Mouse (Mus musculus): ENCODE data around the gene Olfr152. TPM values are rescaled to one million over a fixed set of nuclear protein-coding genes. Genes with fewer than 3 reads are reported as not detected.

Olfr152 gene
- polyA plus RNA-seq (2012; fragmentation: generic; extraction: Trizol): not detected

GRCm38 (mm10) chr2:87779183-87779582 lies at the start of gene Olfr152:
Olfr152 (plus strand) TSS chr2:87779483.

GRCm38 (mm10) chr2:87739878-87740277 lies 39.4 kb upstream of the Olfr152 start, which contains the start of gene Olfr1138:
Olfr1138 (minus strand) TSS chr2:87739978.

GRCm38 (mm10) chr2:87743452-87743851 lies 35.8 kb upstream of the Olfr152 start, which contains the start of gene Olfr1140:
Olfr1140 (plus strand) TSS chr2:87743752.

GRCm38 (mm10) chr2:87753891-87754290 lies 25.4 kb upstream of the Olfr152 start, which contains the start of gene Olfr1141:
Olfr1141 (minus strand) TSS chr2:87753991.

GRCm38 (mm10) chr2:87800292-87800691 lies 21.0 kb downstream of the Olfr152 start, which contains the start of gene Olfr1143:
Olfr1143 (plus strand) TSS chr2:87800592.

GRCm38 (mm10) chr2:87809522-87809921 lies 30.2 kb downstream of the Olfr152 start, which contains the start of gene Olfr1145:
Olfr1145 (plus strand) TSS chr2:87809822.

GRCm38 (mm10) chr2:87830233-87830632 lies 51.0 kb downstream of the Olfr152 start, which contains the start of gene Olfr1148:
Olfr1148 (plus strand) TSS chr2:87830533.

Other genes with a start within 250 kb of the Olfr152 start
- not detected for gene Olfr153, start 247.7 kb upstream of the Olfr152 start, polyA plus RNA-seq (2012; fragmentation: generic; extraction: Trizol)
- gene Olfr1128, start 233.9 kb upstream of the Olfr152 start, polyA plus RNA-seq (2012; fragmentation: generic; extraction: Trizol): not detected
- not detected for gene Olfr1129, start 205.6 kb upstream of the Olfr152 start, polyA plus RNA-seq (2012; fragmentation: generic; extraction: Trizol)
- not detected for gene Olfr1130, start 173.3 kb upstream of the Olfr152 start, polyA plus RNA-seq (2012; fragmentation: generic; extraction: Trizol)
- not detected for gene Olfr1131, start 152.4 kb upstream of the Olfr152 start, polyA plus RNA-seq (2012; fragmentation: generic; extraction: Trizol)
- gene Olfr1132, start 141.9 kb upstream of the Olfr152 start, polyA plus RNA-seq (2012; fragmentation: generic; extraction: Trizol): not detected
- gene Olfr1133, start 132.1 kb upstream of the Olfr152 start, polyA plus RNA-seq (2012; fragmentation: generic; extraction: Trizol): not detected
- gene Olfr1134, start 121.0 kb upstream of the Olfr152 start, polyA plus RNA-seq (2012; fragmentation: generic; extraction: Trizol): not detected
- gene Olfr1135, start 105.8 kb upstream of the Olfr152 start, polyA plus RNA-seq (2012; fragmentation: generic; extraction: Trizol): not detected
- gene Olfr1136, start 85.5 kb upstream of the Olfr152 start, polyA plus RNA-seq (2012; fragmentation: generic; extraction: Trizol): not detected
- not detected for gene Olfr1137, start 66.3 kb upstream of the Olfr152 start, polyA plus RNA-seq (2012; fragmentation: generic; extraction: Trizol)
- not detected for gene Olfr1138, start 39.5 kb upstream of the Olfr152 start, polyA plus RNA-seq (2012; fragmentation: generic; extraction: Trizol)
- not detected for gene Olfr1140, start 35.7 kb upstream of the Olfr152 start, polyA plus RNA-seq (2012; fragmentation: generic; extraction: Trizol)
- not detected for gene Olfr1141, start 25.5 kb upstream of the Olfr152 start, polyA plus RNA-seq (2012; fragmentation: generic; extraction: Trizol)
- gene Olfr1143, start 21.1 kb downstream of the Olfr152 start, polyA plus RNA-seq (2012; fragmentation: generic; extraction: Trizol): not detected
- gene Olfr1145, start 30.3 kb downstream of the Olfr152 start, polyA plus RNA-seq (2012; fragmentation: generic; extraction: Trizol): not detected
- not detected for gene Olfr1148, start 51.0 kb downstream of the Olfr152 start, polyA plus RNA-seq (2012; fragmentation: generic; extraction: Trizol)
- not detected for gene Olfr1150-ps1, start 64.5 kb downstream of the Olfr152 start, polyA plus RNA-seq (2012; fragmentation: generic; extraction: Trizol)
- gene Olfr1151, start 76.4 kb downstream of the Olfr152 start, polyA plus RNA-seq (2012; fragmentation: generic; extraction: Trizol): not detected
- gene Olfr1152, start 87.0 kb downstream of the Olfr152 start, polyA plus RNA-seq (2012; fragmentation: generic; extraction: Trizol): not detected
- gene Olfr1153, start 115.5 kb downstream of the Olfr152 start, polyA plus RNA-seq (2012; fragmentation: generic; extraction: Trizol): not detected
- not detected for gene Olfr1154, start 125.7 kb downstream of the Olfr152 start, polyA plus RNA-seq (2012; fragmentation: generic; extraction: Trizol)
- not detected for gene Olfr1155, start 165.7 kb downstream of the Olfr152 start, polyA plus RNA-seq (2012; fragmentation: generic; extraction: Trizol)
- not detected for gene Olfr1156, start 173.6 kb downstream of the Olfr152 start, polyA plus RNA-seq (2012; fragmentation: generic; extraction: Trizol)
- not detected for gene Olfr1157, start 188.8 kb downstream of the Olfr152 start, polyA plus RNA-seq (2012; fragmentation: generic; extraction: Trizol)
- gene Olfr74, start 195.2 kb downstream of the Olfr152 start, polyA plus RNA-seq (2012; fragmentation: generic; extraction: Trizol): not detected
- not detected for gene Olfr1158, start 210.6 kb downstream of the Olfr152 start, polyA plus RNA-seq (2012; fragmentation: generic; extraction: Trizol)
- gene Olfr1160, start 228.8 kb downstream of the Olfr152 start, polyA plus RNA-seq (2012; fragmentation: generic; extraction: Trizol): not detected
- not detected for gene Olfr1161, start 243.3 kb downstream of the Olfr152 start, polyA plus RNA-seq (2012; fragmentation: generic; extraction: Trizol)